Mouse (Mus musculus): Measurements from ENCODE around the gene Gm42906. TPM values are rescaled to one million over a fixed set of nuclear protein-coding genes. Genes with fewer than 3 reads are reported as not detected.

Gene Gm42906
- polyA plus RNA-seq, 1 experiment, result not detected

DNA sequence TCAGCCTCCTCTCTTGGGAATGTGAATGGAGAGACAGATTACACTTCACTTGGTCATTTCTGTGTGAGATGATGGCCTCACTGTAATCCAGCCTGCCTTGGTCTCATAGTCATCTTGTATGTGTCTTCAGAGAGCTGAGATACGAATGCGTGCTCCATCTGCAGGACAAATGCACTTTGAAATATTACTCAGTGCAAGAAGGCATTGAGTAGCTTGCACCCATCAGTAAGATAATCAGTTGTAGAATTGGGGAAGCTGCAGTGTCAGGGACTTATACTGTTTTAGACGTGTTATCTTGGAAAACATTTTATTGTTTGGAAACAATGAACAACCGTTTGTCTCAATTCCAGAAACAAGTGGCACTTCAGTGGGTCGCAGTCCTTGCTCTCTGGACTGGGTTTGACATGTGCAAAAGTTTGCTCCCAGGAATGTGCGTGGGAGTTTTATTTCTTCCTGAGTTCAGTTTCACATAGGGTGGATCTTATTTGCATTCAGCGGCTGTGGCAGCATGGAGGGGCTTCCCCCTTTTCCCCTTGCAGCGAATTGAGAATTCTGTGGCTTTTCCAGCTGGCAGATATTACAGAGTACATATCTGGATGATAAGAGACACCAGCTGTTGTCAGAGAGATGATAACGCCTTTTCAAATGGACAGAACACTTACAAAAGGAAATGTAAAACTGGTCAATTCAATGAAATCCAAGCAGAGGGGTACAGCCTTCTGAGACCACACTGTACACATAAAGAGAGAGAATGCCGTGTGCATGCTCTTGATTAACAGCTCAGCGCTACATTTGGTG, 15.1 kb downstream of the Gm42906 start:
- no peak for TF ChIP-seq CTCF (IDR thresholded peaks at IDR 0.05; ENCODE audit: extremely low read depth, insufficient read depth, low read length)
- Histone ChIP-seq H3K27ac (ENCODE audit: insufficient read depth, low read length) (no peak overlapping the region), H3K4me3 (ENCODE audit: insufficient read depth, low read length) (no peak overlapping the region), H3K4me1 (ENCODE audit: control insufficient read depth, insufficient read depth, low read length) (no peaks in the 10 kb centered on the region)

GRCm38 (mm10) chr5:151410006-151410405, 18.0 kb downstream of the Gm42906 start:
- no peaks in the 10 kb centered on the region for H3K4me1 ChIP-seq (ENCODE audit: control insufficient read depth, insufficient read depth, low read length)
- TF ChIP-seq POLR2A (IDR thresholded peaks at IDR 0.05; ENCODE audit: extremely low read depth, insufficient read depth, low read length) (no peak), CTCF (IDR thresholded peaks at IDR 0.05; ENCODE audit: extremely low read depth, insufficient read depth, low read length) (no peak)
- H3K27ac ChIP-seq (ENCODE audit: insufficient read depth, low read length), result no peak overlapping the region
- H3K4me3 ChIP-seq (ENCODE audit: insufficient read depth, low read length), result no peak overlapping the region

DNA sequence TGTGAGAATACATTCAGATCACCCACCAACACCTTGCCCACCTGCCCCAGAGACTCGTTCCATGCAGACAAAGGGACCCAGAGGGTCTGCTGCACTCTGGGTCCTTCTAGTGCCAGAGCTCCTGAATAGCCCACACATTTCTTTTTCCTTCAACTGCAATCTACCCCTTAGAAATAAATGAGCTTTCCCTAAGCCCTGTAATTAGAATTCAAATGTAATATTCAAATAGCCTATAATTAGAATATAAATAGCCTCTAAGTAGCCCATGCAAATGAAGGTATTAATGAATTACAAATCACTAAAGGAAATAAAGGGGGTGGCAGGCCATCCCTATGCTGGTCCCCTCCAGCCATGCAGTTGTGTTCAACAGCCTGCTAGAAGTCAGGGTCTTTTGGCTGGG, 18.7 kb downstream of the Gm42906 start:
- no peak overlapping the region for H3K27ac ChIP-seq (ENCODE audit: insufficient read depth, low read length)
- no peak for TF ChIP-seq POLR2A (IDR thresholded peaks at IDR 0.05; ENCODE audit: extremely low read depth, insufficient read depth, low read length)
- TF ChIP-seq CTCF (IDR thresholded peaks at IDR 0.05; ENCODE audit: extremely low read depth, insufficient read depth, low read length), result no peak
- no peaks in the 10 kb centered on the region for H3K4me1 ChIP-seq (ENCODE audit: control insufficient read depth, insufficient read depth, low read length)
- no peak overlapping the region for H3K4me3 ChIP-seq (ENCODE audit: insufficient read depth, low read length)

GRCm38 (mm10) chr5:151408124-151408900, 19.7 kb downstream of the Gm42906 start:
- no peak overlapping the region for H3K27ac ChIP-seq (ENCODE audit: insufficient read depth, low read length)
- H3K4me3 ChIP-seq (ENCODE audit: insufficient read depth, low read length), result no peak overlapping the region
- no peaks in the 10 kb centered on the region for H3K4me1 ChIP-seq (ENCODE audit: control insufficient read depth, insufficient read depth, low read length)
- TF ChIP-seq CTCF (IDR thresholded peaks at IDR 0.05; ENCODE audit: extremely low read depth, insufficient read depth, low read length) (no peak), POLR2A (IDR thresholded peaks at IDR 0.05; ENCODE audit: extremely low read depth, insufficient read depth, low read length) (no peak)

DNA sequence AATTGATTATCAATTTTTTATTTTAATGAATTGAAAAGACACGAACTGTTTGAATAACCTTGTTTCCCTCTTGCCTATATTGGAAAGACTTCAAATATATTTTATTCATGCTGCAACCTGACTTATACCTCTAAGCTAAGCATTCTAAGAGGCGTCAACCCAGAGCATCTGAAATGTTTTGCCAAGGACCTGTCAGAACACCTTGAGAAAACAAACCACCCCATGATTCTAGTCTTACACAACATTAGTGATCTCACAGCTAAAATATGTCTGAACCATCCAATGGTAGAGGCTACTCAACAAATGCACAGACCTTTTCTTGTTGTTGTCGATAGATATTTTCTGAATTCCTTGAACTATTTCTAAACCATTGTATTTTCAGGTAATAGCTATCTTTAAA, 20.5 kb downstream of the Gm42906 start:
- H3K4me3 ChIP-seq (ENCODE audit: insufficient read depth, low read length), result no peak overlapping the region
- TF ChIP-seq POLR2A (IDR thresholded peaks at IDR 0.05; ENCODE audit: extremely low read depth, insufficient read depth, low read length) (no peak), CTCF (IDR thresholded peaks at IDR 0.05; ENCODE audit: extremely low read depth, insufficient read depth, low read length) (no peak)
- no peaks in the 10 kb centered on the region for H3K4me1 ChIP-seq (ENCODE audit: control insufficient read depth, insufficient read depth, low read length)
- no peak overlapping the region for H3K27ac ChIP-seq (ENCODE audit: insufficient read depth, low read length)

- Histone ChIP-seq H3K27ac (ENCODE audit: insufficient read depth, low read length) (no peak overlapping the region), H3K4me1 (ENCODE audit: control insufficient read depth, insufficient read depth, low read length) (no peaks in the 10 kb centered on the region), H3K4me3 (ENCODE audit: insufficient read depth, low read length) (no peak overlapping the region)
- TF ChIP-seq POLR2A (IDR thresholded peaks at IDR 0.05; ENCODE audit: extremely low read depth, insufficient read depth, low read length) (no peak), CTCF (IDR thresholded peaks at IDR 0.05; ENCODE audit: extremely low read depth, insufficient read depth, low read length) (no peak)
Measured at GRCm38 (mm10) chr5:151406276-151406675, 21.7 kb downstream of the Gm42906 start.

GRCm38 (mm10) chr5:151405314-151405903, 22.6 kb downstream of the Gm42906 start:
- no peak for TF ChIP-seq CTCF (IDR thresholded peaks at IDR 0.05; ENCODE audit: extremely low read depth, insufficient read depth, low read length)
- no peak for TF ChIP-seq POLR2A (IDR thresholded peaks at IDR 0.05; ENCODE audit: extremely low read depth, insufficient read depth, low read length)
- Histone ChIP-seq H3K4me1 (ENCODE audit: control insufficient read depth, insufficient read depth, low read length) (no peaks in the 10 kb centered on the region), H3K27ac (ENCODE audit: insufficient read depth, low read length) (no peak overlapping the region), H3K4me3 (ENCODE audit: insufficient read depth, low read length) (no peak overlapping the region)

DNA sequence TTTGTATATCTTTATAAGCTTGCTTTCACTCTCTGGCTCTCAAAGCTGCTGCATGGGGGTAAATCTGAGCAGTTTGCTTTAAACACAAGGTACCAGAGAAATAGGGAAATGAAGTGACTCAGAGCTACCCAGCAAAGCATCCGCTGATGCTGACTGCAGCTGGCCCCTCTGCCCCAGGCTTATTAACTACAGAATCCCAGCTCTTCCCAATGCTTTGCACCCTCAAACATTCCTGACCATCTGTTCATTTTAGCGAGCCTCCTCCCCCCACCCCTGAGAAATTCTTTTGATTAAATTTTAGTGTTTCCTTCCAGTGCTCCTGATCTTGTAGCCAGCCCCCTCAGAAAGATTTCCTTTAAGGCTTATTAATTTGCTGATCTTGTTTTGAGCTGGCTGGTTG, 24.4 kb downstream of the Gm42906 start:
- Histone ChIP-seq H3K4me3 (ENCODE audit: insufficient read depth, low read length) (no peak overlapping the region), H3K4me1 (ENCODE audit: control insufficient read depth, insufficient read depth, low read length) (no peaks in the 10 kb centered on the region), H3K27ac (ENCODE audit: insufficient read depth, low read length) (no peak overlapping the region)
- no peak for TF ChIP-seq CTCF (IDR thresholded peaks at IDR 0.05; ENCODE audit: extremely low read depth, insufficient read depth, low read length)
- TF ChIP-seq POLR2A (IDR thresholded peaks at IDR 0.05; ENCODE audit: extremely low read depth, insufficient read depth, low read length), result no peak

DNA sequence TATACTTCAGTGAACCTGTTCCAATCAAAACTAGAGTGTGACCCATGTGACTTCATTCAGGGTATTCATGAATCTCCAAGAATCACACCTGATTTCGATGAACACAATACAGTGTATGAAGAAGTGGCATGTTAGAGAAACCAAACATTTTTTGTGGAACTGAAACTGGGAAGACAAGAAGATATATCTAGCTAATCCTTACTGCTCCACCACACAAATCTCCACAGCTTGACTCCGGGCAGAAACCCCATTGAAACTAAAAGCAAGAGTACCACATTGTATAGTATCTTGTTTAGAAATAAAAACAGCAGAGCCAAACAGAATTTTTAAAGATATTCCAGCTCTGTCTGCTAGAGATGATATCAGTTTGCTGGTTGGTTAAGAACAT, 27.4 kb downstream of the Gm42906 start:
- Histone ChIP-seq H3K4me1 (ENCODE audit: control insufficient read depth, insufficient read depth, low read length) (no peaks in the 10 kb centered on the region; the same call in 1 of the 2 replicates), H3K4me3 (ENCODE audit: insufficient read depth, low read length) (no peak overlapping the region), H3K27ac (ENCODE audit: insufficient read depth, low read length) (no peak overlapping the region)
- TF ChIP-seq POLR2A (IDR thresholded peaks at IDR 0.05; ENCODE audit: extremely low read depth, insufficient read depth, low read length) (no peak), CTCF (IDR thresholded peaks at IDR 0.05; ENCODE audit: extremely low read depth, insufficient read depth, low read length) (no peak)
